Mouse (Mus musculus): Measurements from ENCODE around the gene Comtd1. TPM values are rescaled to one million over a fixed set of nuclear protein-coding genes. Genes with fewer than 3 reads are reported as not detected.

Comtd1 gene
- 17.9 and 19.4 TPM in 2 replicates for polyA plus RNA-seq (2012; rRNA removed)

- under 1% methylated on average over 51 of the region's 51 CpGs for WGBS
- Histone ChIP-seq H3K36me3 (ENCODE audit: control insufficient read depth, insufficient read depth, low read length) (peaks cover 7% of the 10 kb centered on the region), H3K4me1 (ENCODE audit: control insufficient read depth, insufficient read depth, insufficient read length) (peaks cover 10% of the 10 kb centered on the region; the same call in 1 of the 2 replicates), H3K27ac (ENCODE audit: insufficient read depth, low read length) (no peak within 1 kb of the TSS; the same call in 1 of the 2 replicates), H3K4me3 (ENCODE audit: extremely low read depth, insufficient read depth, insufficient read length) (peak within 1 kb of the TSS; percentile 82), H3K27me3 (ENCODE audit: control insufficient read depth, insufficient read depth, low read length) (no peaks in the 10 kb centered on the region)
- TF ChIP-seq POLR2A (IDR thresholded peaks at IDR 0.05; ENCODE audit: low read depth, low read length) (no peak; the same call in 1 of the 2 replicates), CTCF (IDR thresholded peaks at IDR 0.05; ENCODE audit: extremely low read depth, insufficient read depth, insufficient read length, insufficient replicate concordance) (peak; percentile 100)
- peak; percentile 71 to 83 for DNase-seq (ENCODE audit: low read depth in 1 of 2, low spot score in 2 of 2)
These were observed at the start of gene Comtd1 for GRCm38 (mm10) chr14:21848166-21849154. Gene Comtd1 (minus strand): TSS chr14:21848977.

GRCm38 (mm10) chr14:21892341-21892659, 43.5 kb upstream of the Comtd1 start:
- Histone ChIP-seq H3K27ac (ENCODE audit: insufficient read depth, low read length) (no peak overlapping the region), H3K4me3 (ENCODE audit: extremely low read depth, insufficient read depth, insufficient read length) (no peak overlapping the region), H3K36me3 (ENCODE audit: control insufficient read depth, insufficient read depth, low read length) (no peaks in the 10 kb centered on the region), H3K27me3 (ENCODE audit: control insufficient read depth, insufficient read depth, low read length) (no peaks in the 10 kb centered on the region), H3K4me1 (ENCODE audit: control insufficient read depth, insufficient read depth, insufficient read length) (no peaks in the 10 kb centered on the region)
- 88% methylated on average over 6 of the region's 6 CpGs for WGBS
- no peak for DNase-seq (ENCODE audit: low read depth in 1 of 2, low spot score in 2 of 2)
- TF ChIP-seq POLR2A (IDR thresholded peaks at IDR 0.05; ENCODE audit: low read depth, low read length), result no peak
- no peak for TF ChIP-seq CTCF (IDR thresholded peaks at IDR 0.05; ENCODE audit: extremely low read depth, insufficient read depth, insufficient read length, insufficient replicate concordance)

DNA sequence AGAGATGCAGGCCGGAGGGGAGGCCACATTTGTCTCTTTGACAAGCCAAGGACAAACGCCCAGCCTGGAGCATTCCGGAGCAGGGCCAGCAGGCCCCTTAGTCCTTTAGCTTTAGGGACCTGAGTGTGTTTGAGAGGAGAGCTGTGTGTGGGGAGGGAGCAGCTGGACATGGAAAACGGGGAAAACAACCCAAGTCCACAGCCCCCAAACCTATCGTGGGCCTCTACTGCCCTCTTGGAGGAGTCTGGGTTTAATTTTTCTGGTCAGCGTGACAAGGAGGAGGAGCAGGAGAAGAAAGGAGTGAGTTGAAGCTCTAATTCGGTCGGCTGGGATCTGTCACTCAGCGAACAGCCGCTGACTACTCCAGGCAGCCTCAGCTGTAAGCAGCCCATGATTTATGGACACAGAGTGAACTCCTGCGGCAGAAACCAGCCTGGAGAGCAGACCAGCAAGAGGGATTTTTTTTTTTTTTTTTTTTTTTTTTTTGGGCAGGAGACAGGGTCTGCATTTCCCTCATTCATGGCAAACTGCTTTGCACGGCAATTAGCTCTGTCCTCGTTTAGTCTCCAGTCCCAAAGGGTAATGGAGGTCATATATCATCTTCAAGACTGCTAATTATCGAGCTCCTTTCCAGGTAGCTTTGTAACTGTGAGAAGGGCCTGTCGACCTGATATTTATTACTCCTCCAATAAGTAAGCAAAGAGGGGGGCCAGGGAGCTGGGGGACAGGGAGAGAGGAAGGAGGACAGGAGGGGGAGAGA, 43.0 kb upstream of the Comtd1 start:
- Histone ChIP-seq H3K27me3 (ENCODE audit: control insufficient read depth, insufficient read depth, low read length) (no peaks in the 10 kb centered on the region), H3K27ac (ENCODE audit: insufficient read depth, low read length) (no peak overlapping the region), H3K4me1 (ENCODE audit: control insufficient read depth, insufficient read depth, insufficient read length) (no peaks in the 10 kb centered on the region), H3K36me3 (ENCODE audit: control insufficient read depth, insufficient read depth, low read length) (no peaks in the 10 kb centered on the region), H3K4me3 (ENCODE audit: extremely low read depth, insufficient read depth, insufficient read length) (no peak overlapping the region)
- 46% methylated on average over 15 of the region's 15 CpGs for WGBS
- no peak for DNase-seq (ENCODE audit: low read depth in 1 of 2, low spot score in 2 of 2)
- TF ChIP-seq POLR2A (IDR thresholded peaks at IDR 0.05; ENCODE audit: low read depth, low read length) (no peak), CTCF (IDR thresholded peaks at IDR 0.05; ENCODE audit: extremely low read depth, insufficient read depth, insufficient read length, insufficient replicate concordance) (no peak)

DNA sequence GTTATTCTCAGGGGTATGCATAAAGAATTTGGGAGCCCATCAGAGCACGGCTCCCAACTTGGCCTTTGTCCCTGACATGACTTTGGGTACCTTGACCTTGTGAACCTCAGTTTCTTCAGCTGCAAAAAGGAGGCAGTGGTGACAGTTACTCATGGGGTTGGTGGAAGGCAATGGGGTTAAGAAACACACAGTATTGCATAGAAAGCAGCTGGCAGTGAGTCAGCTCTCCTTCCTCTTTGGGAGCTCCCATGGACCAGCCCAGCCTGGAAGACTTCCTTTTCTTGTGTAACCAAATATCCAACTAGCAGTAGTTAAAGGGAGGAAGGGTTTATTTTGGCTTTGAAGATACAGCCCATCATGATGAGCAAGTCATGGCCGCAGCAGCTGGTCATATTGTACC, 41.7 kb upstream of the Comtd1 start:
- Histone ChIP-seq H3K36me3 (ENCODE audit: control insufficient read depth, insufficient read depth, low read length) (no peaks in the 10 kb centered on the region), H3K4me3 (ENCODE audit: extremely low read depth, insufficient read depth, insufficient read length) (no peak overlapping the region), H3K27ac (ENCODE audit: insufficient read depth, low read length) (no peak overlapping the region), H3K27me3 (ENCODE audit: control insufficient read depth, insufficient read depth, low read length) (no peaks in the 10 kb centered on the region), H3K4me1 (ENCODE audit: control insufficient read depth, insufficient read depth, insufficient read length) (no peaks in the 10 kb centered on the region)
- 79% methylated on average over 2 of the region's 2 CpGs for WGBS
- no peak for TF ChIP-seq CTCF (IDR thresholded peaks at IDR 0.05; ENCODE audit: extremely low read depth, insufficient read depth, insufficient read length, insufficient replicate concordance)
- no peak for TF ChIP-seq POLR2A (IDR thresholded peaks at IDR 0.05; ENCODE audit: low read depth, low read length)
- no peak for DNase-seq (ENCODE audit: low read depth in 1 of 2, low spot score in 2 of 2)

DNA sequence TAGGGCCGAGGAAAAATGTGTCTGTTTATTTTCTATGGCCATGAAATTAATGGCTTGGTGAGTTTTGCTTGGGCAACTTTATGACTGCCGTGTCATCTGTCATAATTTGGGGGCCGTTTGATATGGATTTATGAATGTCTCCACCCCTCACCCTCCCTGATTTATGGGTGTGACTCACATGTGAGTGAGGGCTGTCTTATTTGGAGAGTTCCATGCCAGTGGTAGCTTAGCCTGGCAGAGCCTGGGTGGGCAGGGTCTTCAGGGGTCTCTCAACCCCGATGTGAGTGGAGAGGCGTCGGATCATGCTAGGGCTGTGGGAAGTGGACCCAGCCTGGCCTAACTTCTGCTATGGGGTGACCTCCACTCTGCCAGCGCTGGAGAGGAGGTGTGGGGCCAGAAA, 18.0 kb upstream of the Comtd1 start:
- Histone ChIP-seq H3K27ac (ENCODE audit: insufficient read depth, low read length) (no peak overlapping the region), H3K4me1 (ENCODE audit: control insufficient read depth, insufficient read depth, insufficient read length) (no peaks in the 10 kb centered on the region), H3K36me3 (ENCODE audit: control insufficient read depth, insufficient read depth, low read length) (no peaks in the 10 kb centered on the region), H3K27me3 (ENCODE audit: control insufficient read depth, insufficient read depth, low read length) (no peaks in the 10 kb centered on the region), H3K4me3 (ENCODE audit: extremely low read depth, insufficient read depth, insufficient read length) (no peak overlapping the region)
- 91% methylated on average over 7 of the region's 7 CpGs for WGBS
- DNase-seq (ENCODE audit: low read depth in 1 of 2, low spot score in 2 of 2), result no peak
- TF ChIP-seq CTCF (IDR thresholded peaks at IDR 0.05; ENCODE audit: extremely low read depth, insufficient read depth, insufficient read length, insufficient replicate concordance), result no peak
- no peak for TF ChIP-seq POLR2A (IDR thresholded peaks at IDR 0.05; ENCODE audit: low read depth, low read length)

- no peak overlapping the region for H3K27ac ChIP-seq (ENCODE audit: insufficient read depth, low read length)
- WGBS, result 81% methylated on average over 7 of the region's 7 CpGs
- TF ChIP-seq CTCF (IDR thresholded peaks at IDR 0.05; ENCODE audit: extremely low read depth, insufficient read depth, insufficient read length, insufficient replicate concordance) (no peak), POLR2A (IDR thresholded peaks at IDR 0.05; ENCODE audit: low read depth, low read length) (no peak)
These were observed 17.5 kb upstream of the Comtd1 start for GRCm38 (mm10) chr14:21866291-21866690.

More at GRCm38 (mm10) chr14:21866291-21866690, 17.5 kb upstream of the Comtd1 start:
- H3K4me1 ChIP-seq (ENCODE audit: control insufficient read depth, insufficient read depth, insufficient read length), result no peaks in the 10 kb centered on the region
- H3K36me3 ChIP-seq (ENCODE audit: control insufficient read depth, insufficient read depth, low read length), result no peaks in the 10 kb centered on the region
- no peak overlapping the region for H3K4me3 ChIP-seq (ENCODE audit: extremely low read depth, insufficient read depth, insufficient read length)
- no peak for DNase-seq (ENCODE audit: low read depth in 1 of 2, low spot score in 2 of 2)
- no peaks in the 10 kb centered on the region for H3K27me3 ChIP-seq (ENCODE audit: control insufficient read depth, insufficient read depth, low read length)

Data from spleen, adult 2 months (tissue).